Mouse (Mus musculus): Measurements from ENCODE around the gene Trim2.
A peak's percentile ranks its signal among the peaks of the same experiment; 100 is the strongest.

Trim2 gene

GRCm38 (mm10) chr3:84257989-84258517 is 48.6 kb downstream of the Trim2 start:
- no peak for DNase-seq (ENCODE audit: low read depth, low spot score)

GRCm38 (mm10) chr3:84254520-84254878 is 52.2 kb downstream of the Trim2 start:
- DNase-seq (ENCODE audit: low read depth, low spot score), result no peak

- DNase-seq (ENCODE audit: low read depth, low spot score), result no peak
These were observed 52.8 kb downstream of the Trim2 start for GRCm38 (mm10) chr3:84253655-84254519.

GRCm38 (mm10) chr3:84252776-84253654 is 53.7 kb downstream of the Trim2 start:
- DNase-seq (ENCODE audit: low read depth, low spot score), result no peak

GRCm38 (mm10) chr3:84251721-84252120 is 55.0 kb downstream of the Trim2 start:
- no peak for DNase-seq (ENCODE audit: low read depth, low spot score)

GRCm38 (mm10) chr3:84250275-84250674 is 56.4 kb downstream of the Trim2 start:
- no peak for DNase-seq (ENCODE audit: low read depth, low spot score)

- DNase-seq (ENCODE audit: low read depth, low spot score), result no peak
These were observed 58.9 kb downstream of the Trim2 start for GRCm38 (mm10) chr3:84247789-84248188.

- DNase-seq (ENCODE audit: low read depth, low spot score), result no peak
These were observed 60.2 kb downstream of the Trim2 start for GRCm38 (mm10) chr3:84246421-84246861.

GRCm38 (mm10) chr3:84243116-84243515 is 63.6 kb downstream of the Trim2 start:
- DNase-seq (ENCODE audit: low read depth, low spot score), result no peak

GRCm38 (mm10) chr3:84242497-84242896 is 64.2 kb downstream of the Trim2 start:
- no peak for DNase-seq (ENCODE audit: low read depth, low spot score)

- no peak for DNase-seq (ENCODE audit: low read depth, low spot score)
These were observed 65.6 kb downstream of the Trim2 start for GRCm38 (mm10) chr3:84241098-84241497.

GRCm38 (mm10) chr3:84235420-84236304 is 71.0 kb downstream of the Trim2 start:
- no peak for DNase-seq (ENCODE audit: low read depth, low spot score)

GRCm38 (mm10) chr3:84234562-84234961 is 72.1 kb downstream of the Trim2 start:
- DNase-seq (ENCODE audit: low read depth, low spot score), result no peak

GRCm38 (mm10) chr3:84233663-84234415 is 72.8 kb downstream of the Trim2 start:
- DNase-seq (ENCODE audit: low read depth, low spot score), result no peak

- no peak for DNase-seq (ENCODE audit: low read depth, low spot score)
These were observed 74.4 kb downstream of the Trim2 start for GRCm38 (mm10) chr3:84232312-84232711.

GRCm38 (mm10) chr3:84230988-84231387 is 75.7 kb downstream of the Trim2 start:
- no peak for DNase-seq (ENCODE audit: low read depth, low spot score)

GRCm38 (mm10) chr3:84228911-84229310 is 77.8 kb downstream of the Trim2 start:
- DNase-seq (ENCODE audit: low read depth, low spot score), result no peak

- peak; percentile 79 for DNase-seq (ENCODE audit: low read depth, low spot score)
These were observed 78.3 kb downstream of the Trim2 start for GRCm38 (mm10) chr3:84228203-84228870.

- DNase-seq (ENCODE audit: low read depth, low spot score), result no peak
These were observed 79.0 kb downstream of the Trim2 start for GRCm38 (mm10) chr3:84227628-84228027.

- DNase-seq (ENCODE audit: low read depth, low spot score), result no peak
These were observed 81.7 kb downstream of the Trim2 start for GRCm38 (mm10) chr3:84224982-84225381.
